ENCODE assay signal across 21 mouse cellular contexts in genomic region chr1:62734980-62735379, GRCm38 (mm10).
"Had no signal": no experiment of that assay in that cellular context is flagged by ENCODE, and none has a peak within 500 bp of the region (broad histone marks: within the 10 kb centered on the region; RNA-seq: fewer than 3 reads in every experiment).

No protein-coding gene starts in this region.

- H3K36me3 ChIP-seq: heart, embryonic 13.5 days; heart, embryonic 15.5 days; kidney, embryonic 15.5 days; liver, embryonic 12.5 days had no signal

- H3K4me3 ChIP-seq: heart, adult 2 months; heart, embryonic 13.5 days; heart, embryonic 15.5 days; hindbrain, embryonic 13.5 days; hindbrain, embryonic 15.5 days; kidney, embryonic 15.5 days; limb, embryonic 13.5 days; limb, embryonic 15.5 days; liver, embryonic 12.5 days had no signal

- H3K27ac ChIP-seq: heart, adult 2 months; heart, embryonic 13.5 days; heart, embryonic 15.5 days; hindbrain, embryonic 13.5 days; hindbrain, embryonic 15.5 days; hindbrain, postnatal 0 days; kidney, embryonic 15.5 days; kidney, postnatal 0 days; limb, embryonic 13.5 days; limb, embryonic 15.5 days; liver, embryonic 12.5 days; liver, embryonic 14.5 days had no signal

- H3K27me3 ChIP-seq: heart, embryonic 13.5 days; heart, embryonic 15.5 days; hindbrain, embryonic 15.5 days; kidney, embryonic 15.5 days; limb, embryonic 13.5 days; limb, embryonic 15.5 days; liver, embryonic 12.5 days had no signal

- H3K4me1 ChIP-seq: heart, embryonic 15.5 days; liver, embryonic 12.5 days had no signal

- H3K9ac ChIP-seq: heart, embryonic 13.5 days; heart, embryonic 15.5 days; hindbrain, embryonic 13.5 days; hindbrain, embryonic 15.5 days; kidney, embryonic 15.5 days; limb, embryonic 13.5 days; limb, embryonic 15.5 days; liver, embryonic 12.5 days; liver, embryonic 14.5 days had no signal

- H3K9me3 ChIP-seq: heart, embryonic 13.5 days; heart, embryonic 15.5 days; hindbrain, embryonic 13.5 days; hindbrain, embryonic 15.5 days; kidney, embryonic 15.5 days; limb, embryonic 13.5 days; limb, embryonic 15.5 days; liver, embryonic 12.5 days had no signal

- H3K4me2 ChIP-seq: heart, embryonic 11.5 days; heart, embryonic 13.5 days; heart, embryonic 15.5 days; hindbrain, embryonic 13.5 days; hindbrain, embryonic 15.5 days; kidney, embryonic 15.5 days; limb, embryonic 13.5 days; limb, embryonic 15.5 days; liver, embryonic 12.5 days had no signal

- DNase-seq: gastrocnemius, postnatal 14 days; gastrocnemius, postnatal 36 days; heart, adult 11 months; heart, adult 2 months; heart, postnatal 14 days; heart, postnatal 36 days; layer of hippocampus, adult 9-11 months; layer of hippocampus, postnatal 36 days; left cerebral cortex, postnatal 4 days had no signal
